Mouse (Mus musculus) lung, postnatal 0 days (tissue): ENCODE measurements around the gene Gm17304.

Experiments used
- CTCF ChIP-seq: IDR thresholded peaks from 2 replicates; pipeline ENCODE4 v1.5.1; 2016; ENCODE audit warnings: antibody characterized with exemption, mild to moderate bottlenecking
- EP300 ChIP-seq: IDR thresholded peaks from 2 replicates; pipeline ENCODE4 v1.6.1; 2016; ENCODE audit warnings: antibody characterized with exemption, mild to moderate bottlenecking, control low read depth

- TF ChIP-seq CTCF (no peak), EP300 (no peak)
These were observed 6.1 kb downstream of the Gm17304 start for GRCm38 (mm10) chr5:106615006-106615405.
